Mouse (Mus musculus): Measurements from ENCODE around the gene Tmem45a. TPM values are rescaled to one million over a fixed set of nuclear protein-coding genes. Genes with fewer than 3 reads are reported as not detected.

The Tmem45a gene
- polyA plus RNA-seq, 1 experiment, result 1.0 TPM

- no peak overlapping the region for H3K27ac ChIP-seq (ENCODE audit: insufficient read depth, low read length)
- no peak for TF ChIP-seq POLR2A (IDR thresholded peaks at IDR 0.05; ENCODE audit: extremely low read depth, insufficient read depth, low read length)
- TF ChIP-seq CTCF (IDR thresholded peaks at IDR 0.05; ENCODE audit: extremely low read depth, insufficient read depth, low read length), result no peak
- no peak overlapping the region for H3K4me3 ChIP-seq (ENCODE audit: insufficient read depth, low read length)
- H3K4me1 ChIP-seq (ENCODE audit: control insufficient read depth, insufficient read depth, low read length), result no peaks in the 10 kb centered on the region
These were observed 86.4 kb downstream of the Tmem45a start for GRCm38 (mm10) chr16:56799541-56800029.

DNA sequence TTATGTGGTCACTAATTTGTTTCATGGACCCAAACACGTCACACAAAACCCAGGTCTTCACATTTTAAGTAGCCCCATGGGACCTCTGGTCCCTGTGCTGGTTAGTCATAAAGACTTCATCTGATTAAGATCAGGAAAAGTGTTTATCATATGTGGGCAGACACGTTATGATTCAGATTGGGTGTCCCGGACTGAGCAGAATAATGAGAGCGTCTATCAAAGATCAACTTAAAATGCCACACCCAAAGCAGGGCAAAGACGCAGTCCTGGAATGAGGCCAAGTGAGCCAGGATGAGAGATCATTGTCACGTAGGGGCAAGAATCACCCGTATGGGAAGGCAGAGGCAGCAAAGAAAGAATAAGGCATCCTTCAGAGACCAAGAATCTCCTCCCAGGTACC lies 87.1 kb downstream of the Tmem45a start:
- TF ChIP-seq CTCF (IDR thresholded peaks at IDR 0.05; ENCODE audit: extremely low read depth, insufficient read depth, low read length) (no peak), POLR2A (IDR thresholded peaks at IDR 0.05; ENCODE audit: extremely low read depth, insufficient read depth, low read length) (no peak)
- Histone ChIP-seq H3K4me3 (ENCODE audit: insufficient read depth, low read length) (no peak overlapping the region), H3K27ac (ENCODE audit: insufficient read depth, low read length) (no peak overlapping the region)

DNA sequence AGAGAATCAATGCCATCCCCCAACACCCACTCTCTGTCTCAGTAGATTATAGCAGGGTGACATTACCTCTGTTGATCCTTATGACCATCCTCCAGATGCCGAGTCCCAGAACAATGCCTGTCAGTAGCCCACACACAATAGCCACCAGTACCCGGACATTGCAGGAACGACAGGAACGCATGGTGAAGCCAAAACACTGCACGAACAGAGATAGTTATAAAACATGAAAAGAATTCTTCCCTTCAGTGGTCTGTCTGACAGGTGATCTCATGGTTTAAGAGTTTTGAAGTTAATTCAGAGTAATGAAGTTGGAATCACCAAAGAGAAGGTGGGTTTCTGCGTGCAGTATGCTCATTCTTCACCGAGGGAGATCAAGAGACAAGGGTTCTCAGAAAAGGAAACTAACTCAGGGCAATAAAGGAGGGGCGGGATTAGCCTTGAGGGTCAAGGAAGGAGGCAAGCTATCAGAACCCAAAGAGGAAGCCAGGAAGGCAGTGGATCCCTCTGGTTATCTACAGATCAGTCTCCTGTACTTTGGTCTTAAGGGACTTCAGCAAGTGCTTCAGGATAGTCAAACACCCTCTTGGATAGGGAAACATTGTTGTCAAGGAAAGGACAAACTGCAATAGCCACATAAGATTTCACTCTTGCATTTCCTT lies 90.4 kb downstream of the Tmem45a start, which contains the start of gene Adgrg7:
Gene Adgrg7 (minus strand): TSS at position 375 of the 659 bp plus-strand sequence.
- no peak within 1 kb of the TSS for H3K27ac ChIP-seq (ENCODE audit: insufficient read depth, low read length)
- H3K4me3 ChIP-seq (ENCODE audit: insufficient read depth, low read length), result no peak within 1 kb of the TSS
- TF ChIP-seq CTCF (IDR thresholded peaks at IDR 0.05; ENCODE audit: extremely low read depth, insufficient read depth, low read length) (no peak), POLR2A (IDR thresholded peaks at IDR 0.05; ENCODE audit: extremely low read depth, insufficient read depth, low read length) (no peak)
- H3K4me1 ChIP-seq (ENCODE audit: control insufficient read depth, insufficient read depth, low read length), result no peaks in the 10 kb centered on the region

More for the DNA sequence above, 87.1 kb downstream of the Tmem45a start:
- H3K4me1 ChIP-seq (ENCODE audit: control insufficient read depth, insufficient read depth, low read length), result no peaks in the 10 kb centered on the region

DNA sequence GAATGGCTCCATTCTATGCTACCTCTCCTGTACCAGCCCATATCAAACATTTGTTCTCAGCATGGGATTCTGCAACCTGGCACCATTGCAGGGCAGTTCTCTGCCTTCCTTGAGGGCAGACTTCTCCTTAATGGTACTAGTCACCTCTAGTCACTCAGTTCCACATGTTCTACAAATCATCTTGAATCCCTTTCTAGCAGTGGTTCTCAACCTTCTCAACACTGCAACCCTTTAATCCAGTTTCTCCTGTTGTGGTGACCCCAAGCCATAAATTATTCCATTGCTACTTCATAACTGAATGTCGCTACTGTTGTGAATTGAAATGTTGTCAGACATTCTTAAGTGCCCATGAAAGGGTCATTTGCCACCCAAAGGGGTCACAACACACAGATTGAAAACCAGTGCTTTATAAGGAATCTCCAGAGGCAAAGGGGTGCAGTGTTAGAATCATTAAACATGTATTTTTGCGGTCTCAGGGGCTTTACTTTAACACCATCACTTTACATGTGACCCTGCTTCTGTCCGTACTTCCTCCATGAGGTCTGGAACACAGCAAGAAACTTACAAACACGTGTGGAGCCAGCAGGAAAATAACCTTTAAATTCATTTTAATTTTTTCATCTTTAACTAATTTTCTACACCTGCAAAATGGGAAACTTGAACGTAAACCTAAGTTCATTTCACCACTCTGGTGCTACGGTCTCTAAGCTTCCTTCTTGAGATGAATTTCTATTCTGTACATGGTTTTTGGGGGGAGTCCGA lies 91.4 kb downstream of the Tmem45a start:
- Histone ChIP-seq H3K4me3 (ENCODE audit: insufficient read depth, low read length) (no peak overlapping the region), H3K27ac (ENCODE audit: insufficient read depth, low read length) (no peak overlapping the region), H3K4me1 (ENCODE audit: control insufficient read depth, insufficient read depth, low read length) (no peaks in the 10 kb centered on the region)
- TF ChIP-seq POLR2A (IDR thresholded peaks at IDR 0.05; ENCODE audit: extremely low read depth, insufficient read depth, low read length) (no peak), CTCF (IDR thresholded peaks at IDR 0.05; ENCODE audit: extremely low read depth, insufficient read depth, low read length) (no peak)

GRCm38 (mm10) chr16:56793778-56794177 lies 92.2 kb downstream of the Tmem45a start:
- no peak overlapping the region for H3K4me3 ChIP-seq (ENCODE audit: insufficient read depth, low read length)
- TF ChIP-seq CTCF (IDR thresholded peaks at IDR 0.05; ENCODE audit: extremely low read depth, insufficient read depth, low read length) (no peak), POLR2A (IDR thresholded peaks at IDR 0.05; ENCODE audit: extremely low read depth, insufficient read depth, low read length) (no peak)

DNA sequence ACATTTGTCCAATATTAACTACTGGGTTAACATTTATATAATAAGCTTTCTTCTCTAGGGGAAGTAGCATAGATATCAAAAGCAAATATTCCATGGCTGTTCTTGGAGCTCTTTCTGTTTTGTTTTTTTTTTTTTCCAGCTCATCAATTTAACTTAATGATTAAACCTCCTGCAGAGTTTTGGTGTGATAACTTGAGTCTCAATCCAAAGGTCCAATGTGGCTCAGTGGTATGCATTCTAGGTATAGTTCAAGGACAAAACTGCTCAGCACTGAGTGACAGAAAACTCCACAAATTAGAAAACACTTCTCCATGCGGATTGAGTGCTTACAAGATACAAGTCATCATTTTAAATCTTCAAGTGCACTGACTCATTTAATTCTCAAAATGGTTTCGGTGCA lies 100.0 kb downstream of the Tmem45a start:
- H3K4me1 ChIP-seq (ENCODE audit: control insufficient read depth, insufficient read depth, low read length), result no peaks in the 10 kb centered on the region
- TF ChIP-seq POLR2A (IDR thresholded peaks at IDR 0.05; ENCODE audit: extremely low read depth, insufficient read depth, low read length), result no peak
- no peak for TF ChIP-seq CTCF (IDR thresholded peaks at IDR 0.05; ENCODE audit: extremely low read depth, insufficient read depth, low read length)
- no peak overlapping the region for H3K27ac ChIP-seq (ENCODE audit: insufficient read depth, low read length)
- no peak overlapping the region for H3K4me3 ChIP-seq (ENCODE audit: insufficient read depth, low read length)

More at GRCm38 (mm10) chr16:56793778-56794177, 92.2 kb downstream of the Tmem45a start:
- no peaks in the 10 kb centered on the region for H3K4me1 ChIP-seq (ENCODE audit: control insufficient read depth, insufficient read depth, low read length)
- no peak overlapping the region for H3K27ac ChIP-seq (ENCODE audit: insufficient read depth, low read length)

DNA sequence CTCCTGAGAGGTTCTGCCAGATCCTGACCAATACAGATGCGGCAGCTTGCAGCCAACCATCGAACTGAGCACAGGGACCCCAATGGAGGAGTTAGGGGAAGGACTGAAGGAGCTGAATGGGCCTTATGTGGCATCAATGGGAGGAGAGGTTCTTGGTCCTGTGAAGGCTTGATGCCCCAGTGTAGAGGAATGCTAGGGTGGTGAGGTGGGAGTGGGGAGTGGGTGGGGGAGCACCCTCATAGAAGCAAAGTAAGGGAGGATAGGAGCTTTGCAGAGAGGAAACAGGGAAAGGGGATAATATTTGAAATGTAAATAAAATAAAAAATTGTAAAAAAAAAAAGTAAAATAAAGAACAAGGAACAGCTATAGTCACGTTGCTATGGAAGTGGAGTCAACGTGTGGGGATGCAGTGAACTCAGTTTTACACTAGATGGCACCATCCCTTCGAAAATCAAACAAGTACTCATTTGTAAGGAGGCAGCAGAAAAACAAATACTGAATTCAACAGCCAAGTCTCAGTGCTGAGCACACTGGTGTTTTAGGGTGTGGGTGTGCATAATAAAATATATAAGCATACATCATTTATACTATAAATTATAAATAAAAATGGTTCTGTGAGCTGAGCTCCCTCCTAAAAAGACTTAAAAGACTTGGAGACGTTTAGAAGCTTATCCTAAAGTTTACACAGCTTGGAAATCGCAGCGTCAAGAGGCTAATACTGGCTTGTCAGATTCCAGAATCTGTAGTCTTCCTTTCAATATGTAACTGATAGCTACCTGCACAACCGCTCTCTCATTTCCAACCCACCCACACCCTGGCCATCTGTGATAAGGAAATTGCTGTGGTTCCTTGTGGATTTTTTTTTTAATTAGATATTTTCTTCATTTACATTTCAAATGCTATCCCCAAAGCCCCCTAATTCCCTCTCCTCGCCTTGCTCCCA lies 114.5 kb downstream of the Tmem45a start:
- no peaks in the 10 kb centered on the region for H3K4me1 ChIP-seq (ENCODE audit: control insufficient read depth, insufficient read depth, low read length)
- H3K4me3 ChIP-seq (ENCODE audit: insufficient read depth, low read length), result no peak overlapping the region
- peak; percentile 69; the same call in 1 of the 2 replicates for TF ChIP-seq CTCF (IDR thresholded peaks at IDR 0.05; ENCODE audit: extremely low read depth, insufficient read depth, low read length)
- no peak for TF ChIP-seq POLR2A (IDR thresholded peaks at IDR 0.05; ENCODE audit: extremely low read depth, insufficient read depth, low read length)
- H3K27ac ChIP-seq (ENCODE audit: insufficient read depth, low read length), result no peak overlapping the region

Other genes starting within 250 kb of the Tmem45a start
- gene Tfg, start 168.7 kb downstream of the Tmem45a start, polyA plus RNA-seq (2012; rRNA removed), result 66.0 and 66.9 TPM in 2 replicates
- gene Adgrg7, start 90.3 kb downstream of the Tmem45a start, polyA plus RNA-seq (2012; rRNA removed), result not detected in 2 replicates
- 0.58 and 0.98 TPM in 2 replicates for gene Lnp1, start 41.9 kb upstream of the Tmem45a start, polyA plus RNA-seq (2012; rRNA removed)
- 0.06 TPM in 1 of 2 replicates, not detected in the other for gene Tmem45a2, start 185.2 kb upstream of the Tmem45a start, polyA plus RNA-seq (2012; rRNA removed)
- gene Tomm70a, start 235.5 kb upstream of the Tmem45a start, polyA plus RNA-seq (2012; rRNA removed), result 53.3 and 56.2 TPM in 2 replicates